Mouse (Mus musculus): ENCODE data around the gene Rfx2. TPM values are rescaled to one million over a fixed set of nuclear protein-coding genes. Genes with fewer than 3 reads are reported as not detected.

Rfx2 gene
- polyA plus RNA-seq, 1 experiment = 4.4 TPM

- Histone ChIP-seq H3K36me3 (ENCODE audit: control insufficient read depth, insufficient read depth) (no peaks in the 10 kb centered on the region), H3ac (ENCODE audit: control insufficient read depth, insufficient read length) (no peak within 1 kb of the TSS), H3K79me2 (ENCODE audit: control insufficient read depth, insufficient read depth) (no peaks in the 10 kb centered on the region), H3K4me3 (no peak within 1 kb of the TSS), H3K27me3 (ENCODE audit: control insufficient read depth, insufficient read depth, insufficient read length) (no peaks in the 10 kb centered on the region), H3K4me2 (ENCODE audit: low read depth) (no peak within 1 kb of the TSS)
- TF ChIP-seq SRF (IDR thresholded peaks at IDR 0.05; ENCODE audit: control insufficient read depth, insufficient read length, low read depth) (no peak), TCF3 (IDR thresholded peaks at IDR 0.05; ENCODE audit: insufficient read length, low read depth) (no peak), MYOD1 (IDR thresholded peaks at IDR 0.05; ENCODE audit: control insufficient read depth in 1 of 3, insufficient read length in 2 of 3, low read depth in 2 of 3) (no peak), POLR2A (IDR thresholded peaks at IDR 0.05; ENCODE audit: insufficient read length, low read depth) (no peak), CEBPB (IDR thresholded peaks at IDR 0.05; ENCODE audit: insufficient read depth, poor library complexity, severe bottlenecking) (no peak), MAX (IDR thresholded peaks at IDR 0.05; ENCODE audit: low read depth) (no peak), USF1 (IDR thresholded peaks at IDR 0.05; ENCODE audit: low read depth) (no peak), REST (IDR thresholded peaks at IDR 0.05; ENCODE audit: insufficient read depth, insufficient read length) (no peak), E2F4 (IDR thresholded peaks at IDR 0.05; ENCODE audit: insufficient read depth) (no peak)
These were observed 44.3 kb upstream of the Rfx2 start, which contains the start of gene 1700061G19Rik for GRCm38 (mm10) chr17:56874936-56875651. TSS of gene 1700061G19Rik (plus strand) at chr17:56875477.

- H3K27me3 ChIP-seq (ENCODE audit: control insufficient read depth, insufficient read depth, insufficient read length) = no peaks in the 10 kb centered on the region
- no peak within 1 kb of the TSS for H3K4me2 ChIP-seq (ENCODE audit: low read depth)
- H3K79me2 ChIP-seq (ENCODE audit: control insufficient read depth, insufficient read depth) = no peaks in the 10 kb centered on the region
- TF ChIP-seq E2F4 (IDR thresholded peaks at IDR 0.05; ENCODE audit: insufficient read depth) = no peak
- TF ChIP-seq TCF3 (IDR thresholded peaks at IDR 0.05; ENCODE audit: insufficient read length, low read depth) = no peak
- no peak for TF ChIP-seq REST (IDR thresholded peaks at IDR 0.05; ENCODE audit: insufficient read depth, insufficient read length)
- TF ChIP-seq POLR2AphosphoS2 (IDR thresholded peaks at IDR 0.05; ENCODE audit: insufficient read length, low read depth) = no peak
- no peak for TF ChIP-seq USF1 (IDR thresholded peaks at IDR 0.05; ENCODE audit: low read depth)
- TF ChIP-seq MYOD1 (IDR thresholded peaks at IDR 0.05; ENCODE audit: control insufficient read depth in 1 of 3, insufficient read length in 2 of 3, low read depth in 2 of 3) = no peak
- TF ChIP-seq MAX (IDR thresholded peaks at IDR 0.05; ENCODE audit: low read depth) = no peak
- no peak for TF ChIP-seq CEBPB (IDR thresholded peaks at IDR 0.05; ENCODE audit: insufficient read depth, poor library complexity, severe bottlenecking)
- TF ChIP-seq TCF12 (IDR thresholded peaks at IDR 0.05; ENCODE audit: insufficient read depth, poor library complexity, severe bottlenecking) = no peak
- TF ChIP-seq MYOG (IDR thresholded peaks at IDR 0.05; ENCODE audit: control insufficient read depth in 1 of 3, insufficient read depth in 1 of 3, insufficient read length in 2 of 3, low read depth in 2 of 3) = no peak
- no peak for TF ChIP-seq POLR2A (IDR thresholded peaks at IDR 0.05; ENCODE audit: insufficient read length, low read depth)
- no peak for TF ChIP-seq SRF (IDR thresholded peaks at IDR 0.05; ENCODE audit: control insufficient read depth, insufficient read length, low read depth)
- H3K4me3 ChIP-seq = no peak within 1 kb of the TSS
- no peak within 1 kb of the TSS for H3ac ChIP-seq (ENCODE audit: control insufficient read depth, insufficient read length)
- no peaks in the 10 kb centered on the region for H3K36me3 ChIP-seq (ENCODE audit: control insufficient read depth, insufficient read depth)
These were observed 43.4 kb upstream of the Rfx2 start, which contains the start of gene Acsbg2 for GRCm38 (mm10) chr17:56874237-56874636. TSS of gene Acsbg2 (minus strand) at chr17:56874447.

GRCm38 (mm10) chr17:56872512-56872911, 41.7 kb upstream of the Rfx2 start:
- no peaks in the 10 kb centered on the region for H3K79me2 ChIP-seq (ENCODE audit: control insufficient read depth, insufficient read depth)
- no peak overlapping the region for H3K4me2 ChIP-seq (ENCODE audit: low read depth)
- no peak overlapping the region for H3ac ChIP-seq (ENCODE audit: control insufficient read depth, insufficient read length)
- H3K4me3 ChIP-seq = no peak overlapping the region
- H3K27me3 ChIP-seq (ENCODE audit: control insufficient read depth, insufficient read depth, insufficient read length) = no peaks in the 10 kb centered on the region
- TF ChIP-seq USF1 (IDR thresholded peaks at IDR 0.05; ENCODE audit: low read depth) (no peak), SRF (IDR thresholded peaks at IDR 0.05; ENCODE audit: control insufficient read depth, insufficient read length, low read depth) (no peak), MYOD1 (IDR thresholded peaks at IDR 0.05; ENCODE audit: control insufficient read depth in 1 of 3, insufficient read length in 2 of 3, low read depth in 2 of 3) (no peak), E2F4 (IDR thresholded peaks at IDR 0.05; ENCODE audit: insufficient read depth) (no peak), POLR2A (IDR thresholded peaks at IDR 0.05; ENCODE audit: insufficient read length, low read depth) (no peak), TCF3 (IDR thresholded peaks at IDR 0.05; ENCODE audit: insufficient read length, low read depth) (no peak), MAX (IDR thresholded peaks at IDR 0.05; ENCODE audit: low read depth) (no peak), TCF12 (IDR thresholded peaks at IDR 0.05; ENCODE audit: insufficient read depth, poor library complexity, severe bottlenecking) (no peak), MYOG (IDR thresholded peaks at IDR 0.05; ENCODE audit: control insufficient read depth in 1 of 3, insufficient read depth in 1 of 3, insufficient read length in 2 of 3, low read depth in 2 of 3) (no peak), POLR2AphosphoS2 (IDR thresholded peaks at IDR 0.05; ENCODE audit: insufficient read length, low read depth) (no peak), CEBPB (IDR thresholded peaks at IDR 0.05; ENCODE audit: insufficient read depth, poor library complexity, severe bottlenecking) (no peak), REST (IDR thresholded peaks at IDR 0.05; ENCODE audit: insufficient read depth, insufficient read length) (no peak)
- H3K36me3 ChIP-seq (ENCODE audit: control insufficient read depth, insufficient read depth) = no peaks in the 10 kb centered on the region

DNA sequence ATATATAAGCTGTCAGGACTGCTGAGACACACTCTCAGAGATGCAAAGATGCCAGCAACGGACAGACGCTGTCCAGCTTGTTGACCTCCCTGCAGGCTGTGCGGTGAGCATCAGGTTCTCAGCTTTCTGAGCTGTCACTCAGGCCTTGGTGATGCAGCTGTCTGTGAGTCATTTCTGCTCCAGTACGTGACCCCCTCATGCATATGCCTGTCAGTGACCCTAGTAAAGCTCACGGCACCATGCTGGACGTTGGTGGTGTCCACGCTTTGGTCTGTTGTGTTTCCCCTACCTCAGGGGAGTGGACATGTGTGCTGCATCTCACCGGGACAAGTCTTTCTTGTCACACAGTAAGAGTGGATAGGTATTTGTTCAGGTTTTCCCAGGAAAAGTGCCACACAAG, 41.0 kb upstream of the Rfx2 start:
- Histone ChIP-seq H3K36me3 (ENCODE audit: control insufficient read depth, insufficient read depth) (no peaks in the 10 kb centered on the region), H3K4me2 (ENCODE audit: low read depth) (no peak overlapping the region)

More for the DNA sequence above, 41.0 kb upstream of the Rfx2 start:
- H3K27me3 ChIP-seq (ENCODE audit: control insufficient read depth, insufficient read depth, insufficient read length) = no peaks in the 10 kb centered on the region
- H3K79me2 ChIP-seq (ENCODE audit: control insufficient read depth, insufficient read depth) = no peaks in the 10 kb centered on the region
- no peak overlapping the region for H3K4me3 ChIP-seq
- no peak overlapping the region for H3ac ChIP-seq (ENCODE audit: control insufficient read depth, insufficient read length)
- TF ChIP-seq USF1 (IDR thresholded peaks at IDR 0.05; ENCODE audit: low read depth) (no peak), CEBPB (IDR thresholded peaks at IDR 0.05; ENCODE audit: insufficient read depth, poor library complexity, severe bottlenecking) (no peak), MYOD1 (IDR thresholded peaks at IDR 0.05; ENCODE audit: control insufficient read depth in 1 of 3, insufficient read length in 2 of 3, low read depth in 2 of 3) (peak in 1 of 3 experiments; percentile 50), POLR2AphosphoS2 (IDR thresholded peaks at IDR 0.05; ENCODE audit: insufficient read length, low read depth) (no peak), REST (IDR thresholded peaks at IDR 0.05; ENCODE audit: insufficient read depth, insufficient read length) (peak; percentile 11), POLR2A (IDR thresholded peaks at IDR 0.05; ENCODE audit: insufficient read length, low read depth) (no peak), TCF12 (IDR thresholded peaks at IDR 0.05; ENCODE audit: insufficient read depth, poor library complexity, severe bottlenecking) (no peak), MAX (IDR thresholded peaks at IDR 0.05; ENCODE audit: low read depth) (no peak), E2F4 (IDR thresholded peaks at IDR 0.05; ENCODE audit: insufficient read depth) (no peak), MYOG (IDR thresholded peaks at IDR 0.05; ENCODE audit: control insufficient read depth in 1 of 3, insufficient read depth in 1 of 3, insufficient read length in 2 of 3, low read depth in 2 of 3) (no peak), TCF3 (IDR thresholded peaks at IDR 0.05; ENCODE audit: insufficient read length, low read depth) (no peak)

Measured in myocyte (in vitro differentiated cells).